Mouse (Mus musculus): ENCODE measurements around the gene Oxnad1. TPM values are rescaled to one million over a fixed set of nuclear protein-coding genes. Genes with fewer than 3 reads are reported as not detected.
A peak's percentile ranks its signal among the peaks of the same experiment; 100 is the strongest.
"Not testable (repeated sequence)": the region's sequence is repeated elsewhere in the genome, so short reads cannot be mapped to it uniquely, and the experiment has no call there.

The Oxnad1 gene
- polyA plus RNA-seq, 1 experiment = 20.2 TPM

DNA sequence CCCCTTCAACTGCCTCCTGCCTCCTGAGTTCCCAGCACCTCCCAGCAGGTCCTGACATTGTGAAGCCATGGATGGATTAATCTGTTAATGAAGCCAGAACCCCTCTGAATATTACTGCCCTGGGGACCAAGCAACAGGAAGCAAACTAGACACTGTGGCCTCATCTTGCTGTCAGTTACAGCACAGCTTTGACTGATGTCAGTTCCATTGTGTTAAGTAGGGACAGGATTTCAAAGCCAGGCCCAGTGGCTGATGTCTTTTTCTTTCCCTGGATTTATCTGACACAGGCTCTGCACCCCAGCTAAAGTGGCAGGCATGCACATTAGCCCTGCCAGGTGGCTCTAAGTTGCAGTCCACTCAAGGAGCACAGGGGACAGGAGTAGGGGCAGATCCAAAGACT is 12.4 kb upstream of the Oxnad1 start:
- no peak for DNase-seq (ENCODE audit: low read depth)
- TF ChIP-seq CTCF (IDR thresholded peaks at IDR 0.05; ENCODE audit: borderline replicate concordance, extremely low read depth, insufficient read depth, insufficient read length) (no peak), POLR2A (IDR thresholded peaks at IDR 0.05; ENCODE audit: borderline replicate concordance, extremely low read depth, insufficient read depth, insufficient read length, poor library complexity, severe bottlenecking) (no peak)

DNA sequence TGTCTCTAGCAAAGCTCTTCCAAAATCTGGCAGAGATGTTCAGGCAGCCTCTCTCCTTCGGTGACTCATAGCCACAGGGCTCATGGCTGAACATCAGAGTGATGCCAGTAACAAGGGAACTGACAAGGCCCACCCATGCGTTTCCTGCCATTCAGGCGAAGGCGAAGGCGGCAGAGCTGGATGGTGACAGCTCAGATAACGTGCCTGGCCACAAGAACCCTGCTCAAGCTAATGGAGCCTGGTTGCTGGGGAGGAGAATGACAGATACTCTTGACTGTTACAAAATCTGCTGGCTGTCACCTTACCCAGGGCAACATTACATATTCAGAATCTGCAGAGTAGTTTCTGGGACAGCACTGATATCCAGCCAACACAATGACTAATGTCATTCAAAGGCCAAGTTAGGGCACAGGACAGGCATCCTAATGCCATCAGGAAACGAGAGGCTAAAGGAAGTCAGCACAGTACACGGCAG is 11.9 kb upstream of the Oxnad1 start:
- DNase-seq (ENCODE audit: low read depth) = peak; percentile 2
- TF ChIP-seq POLR2A (IDR thresholded peaks at IDR 0.05; ENCODE audit: borderline replicate concordance, extremely low read depth, insufficient read depth, insufficient read length, poor library complexity, severe bottlenecking) (no peak), CTCF (IDR thresholded peaks at IDR 0.05; ENCODE audit: borderline replicate concordance, extremely low read depth, insufficient read depth, insufficient read length) (no peak)

GRCm38 (mm10) chr14:32073901-32074300 is 11.3 kb upstream of the Oxnad1 start:
- TF ChIP-seq POLR2A (IDR thresholded peaks at IDR 0.05; ENCODE audit: borderline replicate concordance, extremely low read depth, insufficient read depth, insufficient read length, poor library complexity, severe bottlenecking) = no peak
- no peak for TF ChIP-seq CTCF (IDR thresholded peaks at IDR 0.05; ENCODE audit: borderline replicate concordance, extremely low read depth, insufficient read depth, insufficient read length)
- DNase-seq (ENCODE audit: low read depth) = no peak

- TF ChIP-seq CTCF (IDR thresholded peaks at IDR 0.05; ENCODE audit: borderline replicate concordance, extremely low read depth, insufficient read depth, insufficient read length) (peak; percentile 94), POLR2A (IDR thresholded peaks at IDR 0.05; ENCODE audit: borderline replicate concordance, extremely low read depth, insufficient read depth, insufficient read length, poor library complexity, severe bottlenecking) (no peak)
- peak; percentile 77 for DNase-seq (ENCODE audit: low read depth)
Measured at GRCm38 (mm10) chr14:32076896-32077575, 8.1 kb upstream of the Oxnad1 start.

GRCm38 (mm10) chr14:32081026-32081425 is 4.1 kb upstream of the Oxnad1 start:
- TF ChIP-seq CTCF (IDR thresholded peaks at IDR 0.05; ENCODE audit: borderline replicate concordance, extremely low read depth, insufficient read depth, insufficient read length) (no peak), POLR2A (IDR thresholded peaks at IDR 0.05; ENCODE audit: borderline replicate concordance, extremely low read depth, insufficient read depth, insufficient read length, poor library complexity, severe bottlenecking) (no peak)
- no peak for DNase-seq (ENCODE audit: low read depth)

DNA sequence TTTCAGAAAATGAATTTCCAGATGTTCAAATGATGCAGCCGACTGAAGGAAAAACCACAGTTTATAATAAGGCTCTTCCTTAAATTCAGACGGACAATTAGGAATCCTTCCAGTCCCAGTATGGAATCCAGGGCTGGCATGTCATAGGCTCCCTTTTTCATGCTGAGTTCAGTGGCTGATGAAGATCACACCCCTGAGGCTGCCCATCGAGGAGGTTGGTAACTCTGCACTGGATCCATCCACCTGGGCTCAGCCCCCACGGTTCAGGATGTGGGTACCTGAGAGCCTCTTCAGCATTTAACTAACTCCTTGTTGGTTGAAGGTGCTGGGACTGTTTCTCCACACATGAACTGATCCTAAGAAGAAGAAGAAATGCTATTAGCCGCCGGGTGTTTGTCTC is 2.3 kb upstream of the Oxnad1 start:
- TF ChIP-seq POLR2A (IDR thresholded peaks at IDR 0.05; ENCODE audit: borderline replicate concordance, extremely low read depth, insufficient read depth, insufficient read length, poor library complexity, severe bottlenecking) (no peak), CTCF (IDR thresholded peaks at IDR 0.05; ENCODE audit: borderline replicate concordance, extremely low read depth, insufficient read depth, insufficient read length) (no peak)
- DNase-seq (ENCODE audit: low read depth) = no peak

DNA sequence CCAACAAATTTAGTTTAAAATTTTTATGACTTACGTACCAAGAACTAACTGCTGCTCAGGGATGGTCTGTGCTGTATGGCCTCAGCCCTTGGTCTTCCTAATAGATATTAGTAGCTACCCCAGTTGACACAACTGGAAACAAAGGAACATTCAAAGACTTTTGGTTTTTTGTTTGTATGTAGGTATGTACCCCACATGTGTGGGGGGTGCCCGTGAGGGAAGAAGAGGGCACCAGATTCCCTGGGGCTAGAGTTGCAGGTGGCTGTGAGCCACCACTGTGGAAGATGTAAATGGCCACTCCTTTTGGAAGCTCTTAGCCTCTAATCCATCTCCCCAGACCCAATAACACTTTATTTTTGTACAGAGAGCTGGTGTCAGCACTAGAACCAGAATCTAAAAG is 1.7 kb upstream of the Oxnad1 start:
- no peak for DNase-seq (ENCODE audit: low read depth)
- no peak for TF ChIP-seq POLR2A (IDR thresholded peaks at IDR 0.05; ENCODE audit: borderline replicate concordance, extremely low read depth, insufficient read depth, insufficient read length, poor library complexity, severe bottlenecking)
- TF ChIP-seq CTCF (IDR thresholded peaks at IDR 0.05; ENCODE audit: borderline replicate concordance, extremely low read depth, insufficient read depth, insufficient read length) = no peak

DNA sequence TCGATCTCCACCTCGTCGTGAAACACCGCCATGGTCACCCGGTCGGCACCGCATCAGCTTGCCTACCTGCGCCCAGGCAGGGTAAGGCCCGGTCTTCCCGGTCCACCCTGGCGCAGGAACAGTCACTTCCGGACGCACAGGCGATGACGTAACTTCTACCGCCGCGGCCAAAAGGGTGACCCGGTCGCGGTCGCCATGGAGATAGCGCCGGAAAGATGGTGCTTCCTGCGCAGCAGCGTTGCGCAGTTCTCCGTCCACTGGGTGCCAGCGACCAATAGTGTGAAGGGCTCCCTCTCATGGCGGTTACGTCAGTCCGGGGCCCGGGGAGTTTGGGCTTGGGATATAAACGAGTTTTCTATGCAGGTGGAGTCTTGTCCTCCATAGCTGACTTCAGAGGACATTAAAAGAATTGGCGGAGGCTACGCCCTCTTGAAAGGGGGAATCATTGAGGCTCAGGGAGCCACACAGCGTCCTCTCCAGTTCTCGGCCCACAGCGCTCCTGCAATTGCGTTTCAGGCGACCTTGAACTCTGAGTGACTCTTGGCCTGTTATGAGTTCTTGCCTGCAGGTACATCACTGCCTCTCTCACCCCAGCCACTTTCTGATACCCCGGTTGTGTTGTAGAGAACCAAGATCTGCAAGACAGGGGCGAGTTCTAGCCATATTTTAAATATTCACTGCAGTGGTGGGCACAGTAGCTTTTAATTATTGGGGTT is 470 bp downstream of the Oxnad1 start, which contains the start of gene Dph3:
Gene Dph3, minus strand, starts transcription at position 244 of the 716 bp plus-strand sequence.
- TF ChIP-seq CTCF (IDR thresholded peaks at IDR 0.05; ENCODE audit: borderline replicate concordance, extremely low read depth, insufficient read depth, insufficient read length) = peak; percentile 52; the same call in 1 of the 2 replicates
- peak; percentile 1; the same call in 1 of the 2 replicates for TF ChIP-seq POLR2A (IDR thresholded peaks at IDR 0.05; ENCODE audit: borderline replicate concordance, extremely low read depth, insufficient read depth, insufficient read length, poor library complexity, severe bottlenecking)
- peak; percentile 99 for DNase-seq (ENCODE audit: low read depth)

GRCm38 (mm10) chr14:32086226-32086625 is 1.1 kb downstream of the Oxnad1 start:
- no peak for TF ChIP-seq CTCF (IDR thresholded peaks at IDR 0.05; ENCODE audit: borderline replicate concordance, extremely low read depth, insufficient read depth, insufficient read length)
- no peak for TF ChIP-seq POLR2A (IDR thresholded peaks at IDR 0.05; ENCODE audit: borderline replicate concordance, extremely low read depth, insufficient read depth, insufficient read length, poor library complexity, severe bottlenecking)
- DNase-seq (ENCODE audit: low read depth) = peak; percentile 12

GRCm38 (mm10) chr14:32087584-32088248 is 2.5 kb downstream of the Oxnad1 start:
- DNase-seq (ENCODE audit: low read depth) = not testable (repeated sequence)

- TF ChIP-seq CTCF (IDR thresholded peaks at IDR 0.05; ENCODE audit: borderline replicate concordance, extremely low read depth, insufficient read depth, insufficient read length) (no peak), POLR2A (IDR thresholded peaks at IDR 0.05; ENCODE audit: borderline replicate concordance, extremely low read depth, insufficient read depth, insufficient read length, poor library complexity, severe bottlenecking) (no peak)
- no peak for DNase-seq (ENCODE audit: low read depth)
Measured at GRCm38 (mm10) chr14:32091124-32091523, 6.0 kb downstream of the Oxnad1 start.
